Mouse (Mus musculus): Measurements from ENCODE around the gene Tnk1.
A peak's percentile ranks its signal among the peaks of the same experiment; 100 is the strongest.

The Tnk1 gene

DNA sequence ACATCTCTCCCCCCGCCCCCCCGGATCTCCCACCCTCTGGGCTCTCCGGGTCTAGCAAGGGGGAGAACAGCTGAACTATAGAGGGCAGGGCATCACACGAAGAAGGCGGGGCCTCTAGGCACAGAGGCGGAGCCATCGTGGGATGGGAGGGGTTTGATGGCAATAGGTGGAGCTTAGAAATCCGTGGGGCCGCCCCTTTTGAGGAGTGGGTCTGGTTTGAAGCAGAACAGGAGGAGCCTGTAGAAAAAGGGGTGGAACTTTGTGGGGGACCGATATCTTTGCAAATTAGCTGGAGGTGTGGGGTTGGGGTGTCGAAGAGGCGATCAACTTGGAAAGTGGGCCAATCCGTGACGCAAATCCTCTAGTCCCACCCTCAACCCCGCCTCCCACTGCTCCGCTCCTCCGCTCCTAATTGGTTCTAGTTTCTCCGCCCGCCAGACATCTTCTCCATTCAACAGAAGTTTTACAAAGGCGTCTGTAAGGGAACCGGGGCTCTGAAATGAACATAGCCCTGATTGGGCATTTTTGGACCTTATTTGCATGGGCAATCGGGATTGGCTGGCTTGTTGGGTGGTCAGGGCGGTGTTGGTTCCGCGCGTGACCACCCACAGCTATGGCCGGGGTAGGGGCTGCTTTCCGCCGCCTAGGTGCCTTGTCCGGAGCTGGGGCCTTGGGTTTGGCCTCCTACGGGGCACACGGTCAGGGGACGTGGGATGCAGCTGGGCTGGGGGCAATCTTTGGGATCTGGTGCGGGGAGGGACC lies 20.4 kb downstream of the Tnk1 start, which contains the start of gene Tmem256:
Gene Tmem256, plus strand, starts transcription at position 563 of the 762 bp plus-strand sequence.
- DNase-seq (ENCODE audit: low spot score), result peak; percentile 99

DNA sequence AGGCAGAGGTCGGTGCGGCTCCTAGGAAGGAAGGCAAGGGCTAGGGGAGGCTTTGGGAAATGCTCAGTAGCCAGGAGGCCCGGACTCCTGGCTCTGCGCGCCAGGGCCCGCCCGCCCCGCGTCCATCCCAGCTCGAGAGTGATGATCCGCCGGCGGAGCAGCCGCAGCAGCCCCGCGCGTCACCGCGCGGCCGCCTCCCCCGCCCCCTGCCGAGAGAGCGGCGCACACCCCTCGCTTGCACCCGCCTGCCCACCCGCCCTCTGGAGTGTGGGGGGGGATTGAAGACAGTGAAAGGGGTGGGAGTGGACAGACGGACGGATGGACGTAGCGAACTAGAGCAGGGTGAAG lies 21.0 kb downstream of the Tnk1 start, which contains the start of gene Nlgn2:
Gene Nlgn2, minus strand, starts transcription at position 181 of the 348 bp plus-strand sequence.
- DNase-seq (ENCODE audit: low spot score), result no peak

DNA sequence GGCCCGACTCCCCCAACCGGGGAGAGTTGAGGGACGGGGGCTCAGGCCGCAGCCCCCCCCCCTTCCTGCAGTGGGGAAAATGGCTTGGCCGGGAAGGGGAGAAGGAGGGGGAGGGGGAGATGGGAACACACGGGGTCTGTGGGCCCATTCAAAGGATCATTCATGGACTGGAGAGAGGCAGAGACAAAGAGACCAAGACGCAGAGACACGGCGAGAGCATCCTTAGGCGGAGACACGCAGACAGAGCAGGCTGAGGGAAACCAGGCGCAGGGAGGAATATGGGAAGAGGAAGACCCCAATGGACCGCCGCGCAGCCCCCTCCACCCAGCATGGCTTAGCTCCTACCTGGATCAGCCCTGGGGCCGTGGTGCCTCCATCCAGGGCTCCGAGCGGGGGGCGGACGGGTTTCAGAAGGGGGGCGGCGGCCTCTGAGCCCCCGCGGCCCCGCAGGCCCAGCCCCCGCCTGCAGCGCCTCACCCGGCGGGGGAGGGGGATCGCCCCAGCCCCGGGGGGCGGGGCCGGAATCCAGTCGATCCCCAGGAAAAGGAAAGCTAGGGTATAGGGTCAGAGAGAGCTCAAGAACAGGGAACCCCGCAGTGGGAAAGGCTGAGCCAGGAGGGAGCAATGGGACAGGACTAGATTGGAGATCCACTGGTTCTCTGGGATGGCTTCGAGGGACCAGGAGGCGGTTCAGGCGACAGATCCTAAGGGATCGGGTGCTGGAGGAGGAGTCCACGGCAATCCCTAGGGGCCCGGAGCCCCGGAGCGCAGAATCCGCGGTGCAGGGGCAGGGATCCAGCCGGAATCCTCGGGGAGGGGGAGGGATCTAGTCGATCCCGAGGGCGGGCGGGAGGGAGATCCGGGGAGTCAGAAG lies 21.6 kb downstream of the Tnk1 start:
- DNase-seq (ENCODE audit: low spot score), result peak; percentile 13

DNA sequence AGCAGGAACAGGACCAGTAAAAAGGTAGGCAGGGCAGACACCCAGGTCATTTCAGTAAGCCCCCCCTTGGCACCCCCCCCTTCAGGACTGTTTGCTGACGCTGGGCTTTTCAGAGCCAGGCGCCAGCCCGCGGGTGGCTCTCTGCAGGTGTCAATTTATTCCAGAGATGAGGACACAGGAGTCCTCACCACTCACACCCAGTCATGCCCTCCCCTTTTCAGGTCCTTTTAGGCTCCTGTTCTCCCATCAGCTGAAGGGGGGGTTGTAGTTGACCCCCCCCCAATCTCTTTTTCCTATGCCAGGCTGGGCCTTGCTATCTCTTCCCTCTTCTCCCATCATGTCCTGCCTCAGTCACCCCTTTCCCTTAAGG lies 22.6 kb downstream of the Tnk1 start:
- DNase-seq (ENCODE audit: low spot score), result no peak

DNA sequence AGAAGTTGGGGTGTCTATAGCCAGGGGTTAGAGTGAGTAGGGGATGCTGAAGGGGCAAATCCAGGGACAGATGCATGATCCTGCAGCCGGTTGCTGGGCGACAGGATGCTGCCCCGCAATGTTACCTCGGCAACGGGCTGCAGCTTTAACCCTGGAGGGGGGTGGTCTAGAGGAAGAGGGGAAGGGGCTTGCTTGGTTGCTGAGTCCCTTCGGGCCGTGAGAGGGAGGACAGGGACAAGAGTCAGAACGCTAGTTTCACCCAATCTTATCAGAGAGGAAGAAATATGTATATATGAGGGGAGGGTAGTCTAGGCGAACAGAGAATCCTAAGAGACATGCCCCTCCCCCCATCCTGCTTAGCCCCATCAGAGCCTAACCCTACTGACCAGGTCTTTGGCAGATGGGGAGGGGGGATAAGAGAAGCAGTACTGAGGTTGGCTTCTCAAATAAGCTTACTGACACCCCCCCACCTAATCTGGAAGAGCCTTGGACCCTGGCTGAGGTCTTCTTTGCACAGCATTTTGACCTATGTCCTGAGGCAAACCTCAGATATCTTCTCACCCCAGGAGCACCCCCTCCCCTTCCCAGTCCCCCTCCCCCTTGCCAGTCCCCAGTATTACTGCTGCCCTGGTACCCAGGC lies 23.1 kb downstream of the Tnk1 start:
- DNase-seq (ENCODE audit: low spot score), result no peak

DNA sequence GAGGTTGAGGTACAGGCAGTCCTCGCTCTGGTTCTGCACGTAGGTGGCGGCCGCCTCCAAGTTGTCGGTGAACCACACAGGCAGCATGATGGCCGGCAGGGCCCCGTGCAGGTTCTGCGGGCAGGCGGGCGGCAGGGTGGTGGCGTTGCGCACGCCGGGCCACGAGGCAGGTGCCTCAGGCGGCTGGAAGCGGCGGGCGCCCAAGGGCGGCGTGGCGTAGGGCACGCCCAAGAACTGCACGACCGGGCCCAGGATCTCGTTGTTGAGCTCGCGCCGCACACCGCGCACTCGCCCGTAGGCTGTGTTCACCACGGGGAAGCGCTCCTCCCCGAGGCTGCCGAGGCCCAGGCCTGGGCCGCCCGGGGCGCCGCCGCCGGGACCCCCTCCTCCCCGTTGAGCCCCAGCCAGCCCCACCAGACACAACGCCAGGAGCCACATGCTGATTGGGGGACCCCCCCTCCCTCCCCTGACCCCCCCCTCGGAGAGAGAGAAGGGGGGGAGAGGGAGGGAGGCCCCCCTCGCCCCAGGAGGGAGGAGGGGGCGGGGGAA lies 24.5 kb downstream of the Tnk1 start:
- peak; percentile 22 for DNase-seq (ENCODE audit: low spot score)

DNA sequence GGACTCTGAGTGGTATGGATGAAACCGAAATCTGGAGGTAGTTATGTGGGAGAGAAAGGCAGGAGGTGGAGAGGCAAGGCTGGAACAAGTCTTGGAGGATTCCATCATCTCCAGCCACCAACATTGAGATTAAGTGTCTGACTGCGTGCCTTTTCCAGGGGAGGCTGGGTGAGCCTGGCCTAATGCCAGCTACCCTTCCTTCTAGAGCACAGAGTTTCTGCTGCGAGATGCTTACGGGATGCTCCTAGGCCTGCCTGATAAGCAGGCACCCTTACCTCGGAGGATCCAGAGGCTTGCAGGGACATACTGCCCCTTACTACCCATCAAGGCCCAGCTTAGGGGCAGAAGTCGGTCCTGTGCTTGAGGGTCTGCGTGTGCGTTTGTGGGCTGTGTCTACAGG lies 25.0 kb downstream of the Tnk1 start:
- no peak for DNase-seq (ENCODE audit: low spot score)

DNA sequence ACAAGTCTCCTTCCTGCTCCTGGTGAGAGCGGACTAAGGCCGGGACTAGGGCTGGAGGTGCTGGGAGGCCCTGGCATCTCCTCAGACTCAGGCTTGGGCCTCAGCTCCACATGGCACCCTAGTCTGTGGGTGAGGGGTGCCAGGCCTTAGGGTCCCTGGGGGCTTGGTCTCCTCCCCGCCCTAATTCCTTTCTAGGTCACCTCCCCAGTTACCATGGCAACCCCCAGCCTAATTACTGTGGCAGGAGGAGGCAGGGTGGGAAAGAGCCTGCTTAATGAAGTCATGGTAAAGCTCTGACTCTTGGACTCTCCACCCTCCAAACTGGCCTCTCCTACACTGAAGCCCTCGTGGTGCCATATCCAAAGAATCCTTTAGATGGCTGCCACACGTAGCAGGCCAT lies 29.7 kb downstream of the Tnk1 start:
- no peak for DNase-seq (ENCODE audit: low spot score)

DNA sequence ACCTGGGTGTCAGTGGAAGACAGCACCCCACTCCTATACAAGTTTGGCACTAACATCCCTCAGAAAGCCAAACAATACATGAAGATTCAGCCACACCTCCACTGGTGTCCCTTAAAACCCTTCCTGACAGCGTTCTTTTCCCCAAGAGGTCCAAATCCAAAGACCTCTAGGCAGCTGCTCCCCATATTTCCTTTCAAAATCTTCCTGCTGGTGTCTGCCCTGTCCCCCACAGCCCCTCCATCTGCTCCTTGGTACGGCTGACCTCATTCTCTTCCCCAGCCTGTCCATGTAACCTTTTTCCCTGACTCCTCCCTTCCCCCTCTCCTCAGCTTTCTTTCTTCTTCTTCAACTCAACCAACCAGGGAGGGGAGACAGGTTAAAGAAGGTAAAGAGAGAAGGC lies 35.1 kb downstream of the Tnk1 start:
- DNase-seq (ENCODE audit: low spot score), result no peak

DNA sequence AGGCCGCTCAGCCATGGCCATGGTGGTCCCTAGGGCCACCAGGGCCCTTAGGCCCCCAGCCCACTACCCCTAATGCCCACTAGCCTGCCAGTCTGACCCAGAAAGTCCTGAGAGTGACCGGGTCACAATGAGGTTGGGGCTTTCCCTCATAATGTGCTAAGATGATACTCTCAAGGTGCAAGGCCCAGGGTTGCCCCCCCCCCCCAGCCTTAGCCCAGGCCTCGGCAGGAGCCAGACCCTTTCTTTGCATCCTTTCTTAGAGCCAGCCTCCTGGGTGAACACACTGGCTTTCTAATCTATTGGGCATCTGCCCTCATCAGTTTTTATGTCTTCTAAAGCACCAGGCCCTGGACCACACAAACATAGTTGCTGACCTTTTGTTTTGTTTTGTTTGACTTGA lies 36.5 kb downstream of the Tnk1 start, which contains the start of gene Spem1:
Gene Spem1, minus strand, starts transcription at position 101 of the 400 bp plus-strand sequence.
- DNase-seq (ENCODE audit: low spot score), result no peak

DNA sequence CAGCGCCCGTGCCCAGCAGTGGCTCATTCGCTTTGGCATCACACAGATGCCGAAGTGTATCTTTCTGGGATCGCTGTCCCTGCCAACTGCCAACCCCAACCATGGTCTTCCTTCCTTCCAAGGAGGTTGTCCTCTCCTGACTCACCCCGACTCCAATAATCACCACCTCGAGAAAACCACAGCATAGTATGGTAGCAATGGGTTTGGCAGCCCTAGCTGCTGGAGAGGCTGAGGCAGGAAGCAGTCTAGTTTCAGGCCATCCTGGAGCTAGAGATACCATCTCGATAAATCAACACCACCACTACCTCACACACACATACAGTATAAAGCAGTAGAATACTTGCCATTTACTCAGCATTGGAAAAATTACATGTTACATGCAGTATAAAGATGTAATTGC lies 39.7 kb downstream of the Tnk1 start:
- DNase-seq (ENCODE audit: low spot score), result no peak

DNA sequence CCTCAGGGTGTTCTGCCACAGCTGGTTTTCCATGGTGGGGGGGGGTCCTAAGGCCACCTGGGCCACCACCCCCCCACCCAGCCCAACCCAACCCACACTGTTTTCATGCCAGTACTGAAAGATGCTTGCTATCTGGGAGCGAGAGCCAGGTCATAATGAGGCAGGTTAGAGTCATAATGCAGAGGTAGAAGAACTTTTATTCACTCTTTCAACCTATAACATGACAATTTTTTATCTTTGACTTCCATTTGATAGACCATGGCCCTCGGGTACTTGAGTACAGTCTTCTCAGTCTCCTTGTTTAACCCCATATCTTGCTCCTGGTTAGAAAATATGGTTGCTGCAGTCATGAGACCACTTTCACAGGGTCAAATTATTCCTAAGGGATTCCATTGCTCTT lies 40.2 kb downstream of the Tnk1 start, which contains the start of gene Spem2:
Gene Spem2, minus strand, starts transcription at position 101 of the 400 bp plus-strand sequence.
- no peak for DNase-seq (ENCODE audit: low spot score)

DNA sequence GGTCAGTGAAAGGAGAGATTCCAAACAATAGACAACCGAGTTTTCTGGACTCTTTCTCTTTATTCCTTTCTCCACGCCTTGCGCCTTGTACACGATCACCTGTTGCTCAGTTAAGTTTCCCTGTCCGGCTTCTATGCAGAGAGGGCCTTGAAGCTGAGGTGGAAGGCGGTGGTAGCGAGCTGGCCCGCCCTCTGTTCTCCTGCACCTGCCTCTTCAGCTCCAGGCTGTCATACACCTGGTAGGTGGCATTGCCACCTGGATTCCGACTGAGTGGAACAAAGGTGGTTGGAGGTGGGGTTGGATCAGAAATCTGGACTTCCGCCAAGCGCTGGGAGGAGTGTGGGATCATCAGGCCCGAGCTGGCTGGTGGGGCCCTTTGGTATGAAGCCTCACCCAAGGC lies 42.0 kb downstream of the Tnk1 start:
- DNase-seq (ENCODE audit: low spot score), result no peak

DNA sequence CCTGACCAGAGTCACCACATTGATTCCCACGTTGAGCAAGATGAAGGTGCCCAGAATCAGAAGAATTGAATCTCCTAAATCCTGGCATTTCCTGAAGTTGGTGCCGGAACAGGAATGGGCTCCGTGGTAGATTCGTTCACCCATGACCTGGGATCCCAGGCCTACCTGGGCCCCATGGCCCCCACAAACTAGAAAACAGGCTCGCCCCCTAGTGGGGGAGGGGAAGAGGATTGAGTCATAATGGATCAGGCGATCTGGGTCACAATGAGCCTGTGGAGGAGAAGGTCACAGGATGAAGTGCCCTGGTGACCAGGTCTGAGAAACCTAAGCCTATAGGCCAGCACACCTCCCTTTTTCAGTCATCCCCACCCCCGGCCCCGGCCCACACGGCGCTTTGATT lies 43.4 kb downstream of the Tnk1 start, which contains the start of gene Gm39566:
Gene Gm39566, minus strand, starts transcription at position 144 of the 400 bp plus-strand sequence.
- no peak for DNase-seq (ENCODE audit: low spot score)

DNA sequence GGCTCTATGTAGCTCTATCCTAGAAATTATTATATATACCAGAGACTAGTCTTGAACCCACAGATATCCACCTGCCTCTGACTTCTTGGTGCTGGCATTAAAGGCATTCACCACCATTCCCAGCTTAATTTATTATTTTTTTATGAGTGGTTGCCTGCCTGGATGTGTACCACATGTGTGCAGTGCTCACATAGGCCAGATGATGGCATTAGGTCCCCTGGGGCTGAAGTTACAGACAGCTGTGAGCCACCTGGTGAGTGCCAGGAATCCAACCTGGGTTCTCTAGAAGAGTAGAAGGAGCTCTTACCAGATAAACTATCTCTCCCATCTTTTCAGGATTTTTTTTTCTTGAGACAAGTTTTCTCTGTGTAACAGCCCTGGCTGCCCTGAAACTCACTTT lies 48.2 kb downstream of the Tnk1 start:
- DNase-seq (ENCODE audit: low spot score), result no peak

DNA sequence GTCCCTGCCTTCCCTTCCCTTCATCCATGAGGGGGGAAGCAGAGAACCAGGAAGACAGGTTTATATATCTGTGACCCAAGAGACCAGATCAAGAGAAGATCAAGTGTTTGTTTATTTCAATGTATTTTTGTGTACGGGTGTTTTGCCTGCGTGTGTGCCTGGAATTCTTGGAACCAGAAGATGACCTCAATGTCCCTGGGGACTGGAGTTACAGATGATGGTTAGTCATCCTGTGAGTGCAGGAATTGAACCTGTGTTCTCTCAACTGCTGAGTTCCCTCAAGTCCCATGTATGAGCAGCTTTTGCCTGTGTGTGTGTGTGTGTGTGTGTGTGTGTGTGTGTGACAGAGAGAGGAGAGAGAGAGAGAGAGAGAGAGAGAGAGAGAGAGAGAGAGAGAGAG lies 50.9 kb downstream of the Tnk1 start:
- no peak for DNase-seq (ENCODE audit: low spot score)

DNA sequence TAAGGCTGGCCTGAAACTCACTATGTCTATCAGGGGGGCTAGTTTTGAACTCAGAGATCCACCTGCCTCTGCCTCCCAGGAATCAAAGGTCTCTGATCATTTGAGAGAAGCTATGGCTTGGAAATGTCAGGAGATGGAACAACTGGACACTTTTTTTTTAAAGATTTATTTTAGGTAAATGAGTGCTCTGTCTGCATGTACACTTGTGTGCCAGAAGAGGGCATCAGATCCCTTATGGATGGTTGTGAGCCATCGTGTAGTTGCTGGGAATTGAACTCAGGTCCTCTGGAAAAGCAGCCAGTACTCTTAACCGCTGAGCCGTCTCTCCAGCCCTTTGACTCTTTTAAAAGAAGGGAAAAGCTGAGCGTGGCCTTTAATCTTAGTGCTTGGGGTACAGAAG lies 52.2 kb downstream of the Tnk1 start:
- DNase-seq (ENCODE audit: low spot score), result no peak

DNA sequence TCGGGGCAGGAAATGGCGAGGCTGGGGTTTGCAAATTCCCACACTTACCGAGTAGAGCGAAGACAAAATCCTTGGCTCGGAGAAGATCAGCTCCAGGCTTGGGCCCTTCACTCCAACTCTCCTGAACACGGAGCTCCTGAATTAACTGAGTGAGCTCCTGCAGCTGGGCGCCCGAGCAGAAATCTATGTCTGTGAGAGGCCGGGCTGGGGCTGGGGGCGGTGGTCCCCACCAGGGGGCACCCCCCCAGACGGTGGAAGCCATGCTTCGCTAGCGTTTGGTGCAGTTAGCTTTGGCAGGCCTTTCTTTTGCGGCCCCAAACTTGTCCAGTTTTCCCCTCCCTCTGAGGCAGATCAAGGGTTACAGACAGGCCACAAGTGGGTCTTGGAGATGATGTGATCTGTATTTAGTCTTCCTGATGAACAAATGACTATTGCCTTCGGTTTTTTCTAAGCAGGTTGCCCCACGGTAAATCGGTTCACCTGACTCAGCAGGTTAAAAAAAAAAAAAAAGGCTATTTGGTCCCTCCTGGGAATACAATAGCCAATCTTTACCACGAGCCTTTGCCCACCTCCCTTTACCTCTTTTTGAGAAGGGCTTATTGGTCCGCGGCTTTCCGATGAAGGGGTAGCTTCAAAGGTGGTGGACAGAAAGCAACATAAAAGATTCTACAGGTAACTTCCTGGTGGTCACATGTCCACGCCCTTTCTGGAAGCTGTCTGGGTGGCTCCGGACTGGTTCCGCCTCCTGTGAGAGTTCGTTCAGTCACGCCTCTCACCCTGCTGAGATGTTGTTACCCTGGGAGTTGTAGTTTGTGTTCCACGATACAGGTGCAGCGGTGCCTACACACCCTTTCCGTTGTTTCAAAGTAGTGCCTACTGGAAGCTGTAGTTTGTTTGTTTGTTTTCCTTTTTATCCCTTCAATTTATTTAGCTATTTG lies 53.3 kb downstream of the Tnk1 start, which contains the start of gene Tmem102:
Gene Tmem102, minus strand, starts transcription at position 653 of the 938 bp plus-strand sequence.
- DNase-seq (ENCODE audit: low spot score), result peak; percentile 63

DNA sequence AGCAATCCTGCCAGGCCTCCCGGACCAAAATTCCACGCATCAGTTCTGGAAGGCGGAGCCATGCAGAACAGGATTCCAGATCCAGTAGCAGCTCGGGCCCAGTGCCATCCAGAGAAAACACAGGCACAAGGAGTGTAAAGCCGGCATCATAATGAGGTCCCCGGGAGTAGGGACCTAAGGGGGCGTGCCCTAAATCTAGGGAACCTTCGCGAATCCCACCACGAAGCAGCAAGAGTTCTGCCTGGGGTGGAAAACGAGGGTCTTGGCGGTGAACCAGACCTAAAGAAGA lies 53.9 kb downstream of the Tnk1 start:
- no peak for DNase-seq (ENCODE audit: low spot score)

DNA sequence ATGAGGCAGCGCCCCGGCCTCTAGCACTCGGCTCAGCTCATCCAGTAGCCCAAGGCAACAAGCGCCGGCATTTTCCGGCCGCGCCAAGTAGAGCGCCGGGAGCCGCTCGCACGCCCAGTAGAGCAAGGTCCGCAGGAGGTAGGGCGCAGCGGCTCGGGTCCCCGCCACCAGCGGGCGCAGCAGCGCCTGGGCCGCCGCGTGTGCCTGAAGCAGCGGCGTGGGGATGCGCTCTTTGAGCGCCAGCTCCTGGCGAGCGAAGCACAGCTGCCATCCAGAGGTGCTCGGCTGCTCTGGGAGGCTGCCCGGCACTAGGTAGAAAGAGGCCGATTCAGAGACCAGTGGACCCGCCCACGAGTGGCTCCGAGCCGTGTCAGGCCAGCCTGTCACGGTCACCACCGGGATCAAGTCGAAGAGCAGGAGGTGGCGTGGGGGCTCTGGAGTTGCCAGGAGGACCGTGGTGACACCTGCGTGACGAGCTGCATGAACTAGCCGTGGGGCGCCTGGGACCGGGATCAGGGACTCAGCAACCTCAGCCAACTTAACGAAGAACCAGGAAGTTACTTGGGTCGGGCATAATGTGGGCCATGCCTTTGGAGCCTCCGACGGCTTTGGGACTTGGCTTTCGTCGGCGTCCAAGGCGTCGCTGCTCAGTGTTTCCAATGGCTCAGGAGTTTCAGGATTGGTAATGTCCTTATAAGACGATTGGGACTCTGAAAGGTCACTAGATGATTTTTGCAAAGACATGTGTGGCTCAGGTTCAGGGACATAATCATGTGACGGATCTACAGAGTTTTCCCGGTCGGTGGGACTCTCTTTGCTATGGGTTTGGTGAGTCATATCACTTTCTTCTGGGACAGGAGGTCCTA lies 54.5 kb downstream of the Tnk1 start:
- peak; percentile 75 for DNase-seq (ENCODE audit: low spot score)

Measured in yolk sac, embryonic 10.5 days (tissue).